Mouse (Mus musculus): ENCODE measurements at regions not wholly inside any gene's neighbourhood (a gene's known extent, or its start where the extent isn't known, plus 50 kb on each side); places are given as distances from the start of the nearest gene placed in this dataset.

DNA sequence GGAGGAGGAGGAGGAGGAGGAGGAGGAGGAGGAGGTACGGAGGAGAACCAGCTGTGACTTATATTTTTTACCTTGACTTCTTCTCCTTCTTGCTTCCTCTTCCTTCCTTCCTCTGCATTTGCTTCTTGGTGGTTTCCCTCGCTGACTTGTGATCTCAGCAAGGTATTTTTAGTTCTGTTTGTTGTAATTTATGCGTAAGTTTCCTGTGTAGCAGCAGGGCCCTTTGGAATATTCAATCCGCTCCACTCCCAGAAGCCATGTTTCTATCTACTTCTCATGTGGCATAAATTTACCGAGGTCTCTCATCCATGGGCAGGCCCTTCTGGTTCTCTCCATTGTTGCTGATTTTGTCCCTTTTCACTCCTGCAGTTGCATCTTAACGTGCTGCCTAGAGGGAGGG, 83.3 kb upstream of the Lipc start:
- no peak for TF ChIP-seq CTCF (IDR thresholded peaks at IDR 0.05; ENCODE audit: extremely low read depth, insufficient read depth, insufficient read length, insufficient replicate concordance)
- no peak for TF ChIP-seq POLR2A (IDR thresholded peaks at IDR 0.05; ENCODE audit: low read depth, low read length)
